Mouse (Mus musculus) MN1 (cell line): ENCODE measurements at regions not wholly inside any gene's neighbourhood (a gene's known extent, or its start where the extent isn't known, plus 50 kb on each side); places are given as distances from the start of the nearest gene placed in this dataset.
A peak's percentile ranks its signal among the peaks of the same experiment; 100 is the strongest.
"Not testable (repeated sequence)": the region's sequence is repeated elsewhere in the genome, so short reads cannot be mapped to it uniquely, and the experiment has no call there.

ENCODE experiments used
- DNase-seq: peaks from one replicate; pipeline ENCODE4 v3.0.0-alpha.2; 2016; ENCODE audit warnings: low spot score

DNA sequence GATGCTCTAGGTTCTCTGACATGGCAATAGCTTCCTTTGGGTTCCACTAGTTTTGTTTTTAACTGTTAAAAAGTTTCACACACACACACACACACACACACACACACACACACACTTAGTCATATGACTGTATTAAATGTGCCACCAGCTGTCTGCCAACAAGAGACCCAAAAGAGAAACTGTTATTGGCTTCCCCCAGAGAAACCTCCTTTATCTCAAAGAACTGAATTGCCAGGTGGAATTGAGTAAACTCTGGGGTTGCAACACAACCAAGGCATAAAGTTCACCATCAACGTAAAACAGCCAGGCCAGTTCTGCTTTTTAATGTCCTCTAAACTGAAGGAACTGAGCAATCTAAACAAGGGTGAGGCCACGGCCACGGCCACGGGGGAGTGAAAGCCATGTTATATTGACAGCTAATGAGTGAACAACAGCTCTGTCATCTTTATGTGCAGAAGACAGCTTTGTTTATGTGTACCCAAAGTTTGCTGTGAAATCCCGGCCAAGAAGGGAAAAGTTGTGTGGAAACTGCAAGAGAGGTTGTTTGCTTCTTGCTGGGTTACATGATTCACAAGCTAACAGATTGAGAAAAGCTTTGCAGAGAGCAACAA is 69.3 kb downstream of the Btg1 start:
- DNase-seq: no peak

DNA sequence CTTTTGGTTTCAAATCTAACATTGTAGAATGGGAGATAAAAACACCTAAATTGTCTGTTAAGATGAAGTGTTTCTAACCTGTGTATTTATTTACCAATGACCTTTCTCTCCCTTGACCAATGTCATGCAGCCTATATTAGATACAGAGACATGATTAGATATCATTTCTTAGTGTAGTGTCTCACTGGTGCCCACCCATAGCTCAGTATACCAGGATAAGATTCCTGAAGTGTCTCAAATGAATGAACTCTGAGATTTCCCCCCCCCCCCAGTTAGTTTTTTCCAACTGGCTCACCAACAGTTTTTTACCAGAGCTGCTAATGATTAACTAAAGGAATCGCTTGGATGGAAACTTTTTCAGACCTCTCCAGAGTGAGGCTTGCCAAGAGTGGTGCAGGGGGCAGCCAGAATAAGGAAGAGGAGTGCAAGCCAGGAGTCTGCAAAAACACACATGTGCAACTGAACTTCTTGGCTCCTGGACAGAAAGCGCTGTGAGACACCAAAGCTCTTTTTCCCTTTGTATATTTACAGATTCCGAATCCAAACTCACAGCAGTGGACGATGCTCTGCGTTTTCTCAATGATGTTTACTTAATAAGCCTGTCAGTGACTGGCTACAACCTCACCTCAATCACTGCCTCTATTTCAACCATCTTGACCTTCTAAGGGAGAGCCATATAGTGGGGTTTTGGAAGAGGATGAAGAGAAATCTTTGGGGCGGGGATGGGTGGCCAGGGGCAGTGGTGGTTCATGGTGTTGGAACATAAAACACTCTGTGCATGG is 70.0 kb downstream of the Btg1 start:
- no peak for DNase-seq

- DNase-seq: no peak
These were observed 70.6 kb downstream of the Btg1 start for GRCm38 (mm10) chr10:96687441-96687772.

GRCm38 (mm10) chr10:96689976-96690867 is 73.4 kb downstream of the Btg1 start:
- DNase-seq: no peak

- no peak for DNase-seq
These were observed 74.1 kb downstream of the Btg1 start for GRCm38 (mm10) chr10:96690868-96691302.

- no peak for DNase-seq
These were observed 74.6 kb downstream of the Btg1 start for GRCm38 (mm10) chr10:96691319-96691870.

- no peak for DNase-seq
These were observed 76.0 kb downstream of the Btg1 start for GRCm38 (mm10) chr10:96692821-96693220.

DNA sequence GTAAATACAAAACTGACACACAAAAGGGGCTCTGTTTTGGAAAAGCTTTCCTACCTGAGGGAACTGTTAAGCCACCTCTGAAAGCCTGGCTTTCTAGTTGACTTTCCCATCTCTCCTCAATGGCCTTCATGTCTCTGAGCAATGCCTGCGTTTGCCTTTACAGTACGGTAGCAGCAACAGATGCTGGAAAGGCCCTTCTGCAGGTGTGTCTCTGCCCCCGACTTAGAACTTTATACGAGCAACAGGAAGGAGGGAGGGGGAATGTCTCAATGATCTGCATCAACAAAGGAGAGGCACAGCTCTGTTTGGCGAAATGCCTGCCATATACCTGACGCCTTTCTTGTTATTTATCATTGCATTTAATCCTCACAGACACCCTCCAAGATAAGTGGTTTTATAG is 77.0 kb downstream of the Btg1 start:
- no peak for DNase-seq

DNA sequence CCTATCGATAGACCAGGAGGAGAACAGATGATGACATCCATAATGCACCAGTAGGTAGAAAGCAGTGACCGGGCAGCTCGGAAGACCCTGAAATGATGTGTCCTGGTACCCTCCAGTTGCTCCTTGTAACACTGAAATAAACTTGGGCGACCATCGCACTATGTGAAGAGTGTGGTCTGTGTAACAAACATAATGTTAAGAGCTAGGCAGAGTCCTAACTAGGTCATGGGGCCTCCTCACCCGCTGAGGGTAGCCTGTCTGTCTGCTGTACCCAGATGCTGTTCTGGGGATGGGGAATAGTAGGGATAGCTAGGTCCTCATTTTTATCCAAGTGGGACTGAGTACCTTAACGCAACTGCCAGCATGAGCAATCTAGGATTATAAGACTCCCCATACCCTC is 79.8 kb downstream of the Btg1 start:
- DNase-seq: no peak

DNA sequence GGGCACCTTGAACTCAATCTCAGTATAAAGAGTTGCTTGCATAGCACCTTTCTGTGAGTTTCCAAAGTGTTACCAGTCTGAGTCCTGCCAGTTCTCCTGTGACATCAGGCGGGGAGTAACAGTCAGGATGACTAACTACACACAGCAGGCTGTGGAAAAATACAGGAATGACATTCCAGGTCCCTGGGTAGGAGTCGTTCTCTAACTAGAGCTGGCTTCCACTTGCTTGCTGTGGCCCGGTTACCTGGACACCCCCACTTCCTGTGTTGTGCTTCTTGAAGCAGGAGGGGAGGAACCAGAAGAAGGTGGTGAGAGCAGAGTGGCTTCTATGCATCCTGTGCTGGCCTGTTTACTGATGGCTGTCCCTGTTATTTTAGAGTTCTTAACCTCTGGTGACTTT is 81.0 kb downstream of the Btg1 start:
- DNase-seq: no peak

- DNase-seq: no peak
These were observed 89.8 kb downstream of the Btg1 start for GRCm38 (mm10) chr10:96706656-96707055.

DNA sequence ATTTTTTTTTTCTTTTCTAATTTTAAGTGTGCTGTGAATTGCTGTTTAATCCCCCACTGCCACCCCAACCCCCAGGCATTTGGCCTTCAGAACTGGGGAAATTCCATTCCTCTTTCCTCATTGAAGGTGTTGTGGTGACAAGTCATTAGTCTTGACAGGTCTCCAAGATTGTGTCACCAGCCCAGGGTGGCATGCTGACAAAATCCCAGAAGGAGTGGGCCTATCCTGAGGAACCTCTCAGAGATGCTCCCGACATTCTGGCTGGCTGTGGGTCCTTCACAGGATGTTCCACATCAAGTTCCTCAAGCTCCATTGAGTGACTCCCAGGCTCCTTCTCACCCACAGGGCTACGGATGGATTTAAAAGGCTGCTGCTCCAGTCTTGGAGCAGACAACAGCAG is 91.7 kb downstream of the Btg1 start:
- DNase-seq: no peak

GRCm38 (mm10) chr10:96709698-96710356 is 93.0 kb downstream of the Btg1 start:
- DNase-seq: no peak

GRCm38 (mm10) chr10:96711993-96712392 is 95.2 kb downstream of the Btg1 start:
- DNase-seq: no peak

DNA sequence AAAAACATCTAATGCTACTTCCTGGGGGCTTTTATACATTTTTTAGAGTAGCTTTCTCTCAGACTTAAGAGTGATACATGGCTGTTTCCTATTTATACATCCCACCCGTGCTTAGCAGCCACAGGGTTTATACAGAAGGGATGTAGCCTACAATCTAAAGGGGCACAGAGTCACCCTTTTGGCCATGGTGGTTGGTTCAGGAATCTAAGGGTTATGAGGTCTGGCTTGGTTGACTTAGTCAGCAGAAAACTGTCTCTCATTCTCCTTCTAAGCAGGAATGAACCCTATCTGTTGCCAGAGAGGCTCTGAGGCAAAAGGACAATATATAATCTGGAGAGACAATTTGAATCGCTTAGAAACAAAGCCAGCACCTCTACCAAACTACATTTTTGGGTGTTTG is 97.9 kb downstream of the Btg1 start:
- DNase-seq: no peak

DNA sequence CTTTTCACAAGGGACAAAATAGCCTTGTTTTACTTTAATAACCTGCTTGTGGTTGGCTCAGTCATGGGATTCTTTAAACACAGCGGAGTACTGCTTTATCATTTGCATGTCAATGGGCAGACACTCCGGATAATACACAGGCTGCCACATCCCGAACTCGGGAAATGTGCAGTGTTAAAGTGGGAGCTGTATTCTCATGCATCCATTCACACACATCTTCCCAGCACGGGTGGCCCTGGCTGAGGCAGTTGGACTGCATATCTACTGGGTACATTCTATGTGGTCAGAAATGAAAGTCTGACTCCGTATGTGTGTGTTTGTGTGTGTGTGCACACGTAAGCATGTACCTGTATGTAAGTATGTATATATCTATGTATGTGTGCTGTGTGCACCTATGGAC is 100.5 kb downstream of the Btg1 start:
- DNase-seq: no peak

- not testable (repeated sequence) for DNase-seq
These were observed 101.9 kb downstream of the Btg1 start for GRCm38 (mm10) chr10:96718706-96719105.

DNA sequence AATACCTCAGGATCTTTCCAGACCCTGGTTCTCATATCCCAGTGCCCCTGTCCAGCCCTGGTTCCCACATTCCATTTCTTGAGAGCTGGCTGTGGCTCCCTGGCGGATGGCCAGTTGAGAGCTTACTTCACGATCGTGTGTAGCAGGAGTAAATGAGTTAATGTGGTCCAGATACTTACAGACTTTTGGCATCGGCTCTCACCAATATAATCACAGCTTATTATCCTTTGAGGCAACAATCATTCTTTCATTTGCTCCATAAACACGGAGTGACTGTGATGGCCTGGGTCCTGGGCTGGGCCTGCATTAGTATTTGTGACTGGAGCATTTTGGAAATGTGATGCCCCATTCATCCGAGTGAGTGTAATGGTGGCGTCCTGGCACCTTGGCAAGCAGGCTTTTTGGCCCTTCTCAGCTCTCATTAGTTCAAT is 103.5 kb downstream of the Btg1 start:
- DNase-seq: peak; percentile 62

DNA sequence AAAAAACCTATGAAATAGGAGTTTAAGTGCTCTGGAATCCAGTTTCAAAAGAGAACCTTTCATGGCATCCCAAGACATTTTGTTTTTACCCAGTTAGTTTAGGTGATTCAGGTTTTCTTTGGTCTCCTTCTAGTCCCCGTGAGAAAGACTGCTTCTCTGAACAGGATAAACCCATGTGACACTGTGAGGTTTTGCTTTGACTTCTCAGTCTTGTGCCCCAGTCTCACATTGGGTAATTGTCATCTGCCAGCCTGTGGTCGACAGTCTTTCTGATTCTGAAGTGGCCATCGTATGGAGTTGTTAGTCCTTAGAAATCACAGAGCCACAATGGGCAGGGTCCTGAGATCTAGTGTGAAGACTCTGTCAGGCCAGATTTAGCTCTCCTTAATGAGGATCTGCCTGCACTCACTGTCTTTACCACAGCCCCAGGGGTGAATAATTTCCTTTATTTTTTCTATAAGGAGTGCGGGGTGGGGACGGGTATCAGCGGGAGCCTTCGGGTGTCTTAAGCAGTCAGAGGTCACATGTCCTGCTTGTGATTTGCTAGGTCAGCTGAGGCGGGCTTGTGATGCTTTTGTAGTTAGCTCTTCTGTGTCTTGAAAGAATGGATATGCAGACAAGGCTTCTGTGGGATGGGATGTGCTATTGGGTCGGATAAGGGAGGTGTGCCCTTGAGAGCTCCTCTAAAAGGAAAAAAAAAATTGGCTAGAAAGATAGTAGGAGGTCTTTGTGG is 104.3 kb downstream of the Btg1 start:
- DNase-seq: no peak

DNA sequence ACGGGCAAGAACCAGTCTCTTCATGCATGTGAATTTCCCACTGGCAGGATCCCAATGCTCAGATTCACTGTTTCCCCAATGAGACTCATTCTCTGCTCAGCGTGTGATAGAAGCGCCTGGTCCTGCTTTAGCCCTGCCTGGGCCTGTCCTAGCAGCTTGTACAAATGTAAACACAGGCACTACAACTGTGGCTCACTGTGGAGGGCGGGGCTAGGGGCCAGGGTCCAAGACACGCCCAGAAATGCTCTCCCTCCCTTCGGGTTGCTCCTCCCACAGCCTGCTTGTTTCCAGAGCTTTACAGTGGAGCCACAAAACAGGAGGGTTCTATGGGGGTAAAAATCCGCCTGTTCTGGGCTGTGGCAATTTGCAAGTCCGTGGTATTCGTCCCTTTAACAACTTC is 105.7 kb downstream of the Btg1 start:
- DNase-seq: no peak

GRCm38 (mm10) chr10:96723071-96723470 is 106.3 kb downstream of the Btg1 start:
- DNase-seq: no peak
